Mouse (Mus musculus) kidney, adult 2 months (tissue): ENCODE results near the gene Supt4a.

Experiments
- CTCF ChIP-seq: fragments of 200-500 bp; conservative IDR thresholded peaks from 2 replicates; pipeline ENCODE4 v1.5.1; 2011; ENCODE audit warnings: low read depth, mild to moderate bottlenecking, control low read depth, low read length, moderate library complexity, mixed read lengths; ENCODE audit not compliant: insufficient read depth, insufficient read length
- POLR2A ChIP-seq: fragments of 200-500 bp; IDR thresholded peaks from one replicate; pipeline ENCODE4 v1.6.1; 2011; ENCODE audit warnings: low read depth, low read length, control low read depth

DNA sequence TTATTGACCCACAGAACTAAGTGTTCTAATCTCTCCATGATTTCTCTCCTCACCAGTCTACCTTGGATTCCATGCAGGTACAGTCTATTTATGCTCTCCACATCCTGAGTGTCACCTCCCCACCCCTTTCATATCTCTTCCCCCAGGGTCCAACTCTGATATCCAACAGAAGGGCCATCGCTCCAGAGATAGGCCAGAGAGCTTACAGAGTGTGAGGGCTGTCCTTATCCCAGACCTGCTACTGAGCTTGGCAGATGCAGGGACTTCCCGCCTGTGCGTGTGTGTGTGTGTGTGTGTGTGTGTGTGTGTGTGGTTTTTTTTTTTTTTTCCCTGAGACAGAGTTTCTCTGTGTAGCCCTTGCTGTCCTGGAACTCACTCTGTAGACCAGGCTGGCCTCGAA is 31.4 kb downstream of the Supt4a start:
- TF ChIP-seq POLR2A (no peak), CTCF (no peak)
